Mouse (Mus musculus): ENCODE data around the gene Itm2c. TPM values are rescaled to one million over a fixed set of nuclear protein-coding genes. Genes with fewer than 3 reads are reported as not detected.
A peak's percentile ranks its signal among the peaks of the same experiment; 100 is the strongest.

Itm2c gene
- polyA plus RNA-seq, 1 experiment from 2014 or later = 158 TPM

- DNase-seq (ENCODE audit: low spot score) (peak; percentile 27), ATAC-seq (ENCODE audit: low read depth) (no peak)
- WGBS = 42% methylated on average over 12 of the region's 12 CpGs
- Histone ChIP-seq H3K9me3 (ENCODE audit: control insufficient read depth, low read length) (no peaks in the 10 kb centered on the region), H3K9ac (ENCODE audit: low read depth, low read length) (no peak overlapping the region; the same call in 1 of the 2 replicates), H3K4me3 (ENCODE audit: low read depth, low read length) (0 out of 2 replicates have a peak overlapping the region, but pooled peaks have one; percentile 4), H3K36me3 (ENCODE audit: control insufficient read depth, insufficient read depth, low read length) (no peaks in the 10 kb centered on the region), H3K27ac (replicated peaks; ENCODE audit: low read depth, low read length) (peak overlapping the region; percentile 62), H3K4me2 (ENCODE audit: low read depth, low read length) (peak overlapping the region; percentile 85), H3K27me3 (replicated peaks; ENCODE audit: control insufficient read depth, insufficient read depth, low read length) (no peaks in the 10 kb centered on the region), H3K4me1 (ENCODE audit: control insufficient read depth, insufficient read depth, low read length) (peaks cover 58% of the 10 kb centered on the region)
These were observed 3.0 kb downstream of the Itm2c start for GRCm38 (mm10) chr1:85896781-85897700.

- Histone ChIP-seq H3K4me1 (ENCODE audit: control insufficient read depth, insufficient read depth, low read length) (peaks cover 61% of the 10 kb centered on the region), H3K4me2 (ENCODE audit: low read depth, low read length) (peak overlapping the region; percentile 85), H3K4me3 (ENCODE audit: low read depth, low read length) (no peak overlapping the region), H3K27ac (replicated peaks; ENCODE audit: low read depth, low read length) (peak overlapping the region; percentile 62), H3K9me3 (ENCODE audit: control insufficient read depth, low read length) (no peaks in the 10 kb centered on the region), H3K27me3 (replicated peaks; ENCODE audit: control insufficient read depth, insufficient read depth, low read length) (no peaks in the 10 kb centered on the region), H3K36me3 (ENCODE audit: control insufficient read depth, insufficient read depth, low read length) (peaks cover 4% of the 10 kb centered on the region), H3K9ac (ENCODE audit: low read depth, low read length) (no peak overlapping the region; the same call in 1 of the 2 replicates)
- WGBS = 16% methylated on average over 7 of the region's 8 CpGs
- ATAC-seq (ENCODE audit: low read depth) (peak; percentile 20), DNase-seq (ENCODE audit: low spot score) (peak; percentile 84)
These were observed 4.0 kb downstream of the Itm2c start for GRCm38 (mm10) chr1:85897901-85898760.

- ATAC-seq (ENCODE audit: low read depth) = no peak
- peaks cover 61% of the 10 kb centered on the region for H3K4me1 ChIP-seq (ENCODE audit: control insufficient read depth, insufficient read depth, low read length)
- H3K9ac ChIP-seq (ENCODE audit: low read depth, low read length) = no peak overlapping the region
- WGBS = 31% methylated on average over 12 of the region's 12 CpGs
- peaks cover 12% of the 10 kb centered on the region for H3K36me3 ChIP-seq (ENCODE audit: control insufficient read depth, insufficient read depth, low read length)
- H3K27me3 ChIP-seq (replicated peaks; ENCODE audit: control insufficient read depth, insufficient read depth, low read length) = no peaks in the 10 kb centered on the region
- H3K9me3 ChIP-seq (ENCODE audit: control insufficient read depth, low read length) = no peaks in the 10 kb centered on the region
- no peak overlapping the region for H3K4me3 ChIP-seq (ENCODE audit: low read depth, low read length)
- H3K4me2 ChIP-seq (ENCODE audit: low read depth, low read length) = peak overlapping the region; percentile 85
- DNase-seq (ENCODE audit: low spot score) = no peak
- H3K27ac ChIP-seq (replicated peaks; ENCODE audit: low read depth, low read length) = peak overlapping the region; percentile 62
These were observed 4.8 kb downstream of the Itm2c start for GRCm38 (mm10) chr1:85898761-85899387.

GRCm38 (mm10) chr1:85899388-85899761 lies 5.3 kb downstream of the Itm2c start:
- H3K27ac ChIP-seq (replicated peaks; ENCODE audit: low read depth, low read length) = 0 out of 2 replicates have a peak overlapping the region, but pooled peaks have one; percentile 62
- no peak overlapping the region for H3K9ac ChIP-seq (ENCODE audit: low read depth, low read length)
- H3K4me3 ChIP-seq (ENCODE audit: low read depth, low read length) = no peak overlapping the region
- no peaks in the 10 kb centered on the region for H3K27me3 ChIP-seq (replicated peaks; ENCODE audit: control insufficient read depth, insufficient read depth, low read length)
- H3K4me1 ChIP-seq (ENCODE audit: control insufficient read depth, insufficient read depth, low read length) = peaks cover 61% of the 10 kb centered on the region
- no peak for ATAC-seq (ENCODE audit: low read depth)
- H3K4me2 ChIP-seq (ENCODE audit: low read depth, low read length) = peak overlapping the region; percentile 85
- peak; percentile 7 for DNase-seq (ENCODE audit: low spot score)
- H3K9me3 ChIP-seq (ENCODE audit: control insufficient read depth, low read length) = no peaks in the 10 kb centered on the region
- H3K36me3 ChIP-seq (ENCODE audit: control insufficient read depth, insufficient read depth, low read length) = peaks cover 16% of the 10 kb centered on the region

GRCm38 (mm10) chr1:85900521-85901333 lies 6.6 kb downstream of the Itm2c start:
- no peak overlapping the region for H3K9ac ChIP-seq (ENCODE audit: low read depth, low read length)
- H3K36me3 ChIP-seq (ENCODE audit: control insufficient read depth, insufficient read depth, low read length) = peaks cover 29% of the 10 kb centered on the region
- no peak for ATAC-seq (ENCODE audit: low read depth)
- peaks cover 59% of the 10 kb centered on the region for H3K4me1 ChIP-seq (ENCODE audit: control insufficient read depth, insufficient read depth, low read length)
- no peaks in the 10 kb centered on the region for H3K27me3 ChIP-seq (replicated peaks; ENCODE audit: control insufficient read depth, insufficient read depth, low read length)
- peak; percentile 56 for DNase-seq (ENCODE audit: low spot score)
- H3K27ac ChIP-seq (replicated peaks; ENCODE audit: low read depth, low read length) = no peak overlapping the region
- WGBS = 64% methylated on average over 7 of the region's 7 CpGs
- no peaks in the 10 kb centered on the region for H3K9me3 ChIP-seq (ENCODE audit: control insufficient read depth, low read length)
- no peak overlapping the region for H3K4me3 ChIP-seq (ENCODE audit: low read depth, low read length)
- H3K4me2 ChIP-seq (ENCODE audit: low read depth, low read length) = no peak overlapping the region

- 0 out of 2 replicates have a peak overlapping the region, but pooled peaks have one; percentile 10 for H3K27ac ChIP-seq (replicated peaks; ENCODE audit: low read depth, low read length)
- no peaks in the 10 kb centered on the region for H3K27me3 ChIP-seq (replicated peaks; ENCODE audit: control insufficient read depth, insufficient read depth, low read length)
- ATAC-seq (ENCODE audit: low read depth) (peak; percentile 15; the same call in 1 of the 2 replicates), DNase-seq (ENCODE audit: low spot score) (no peak)
- H3K4me2 ChIP-seq (ENCODE audit: low read depth, low read length) = no peak overlapping the region
- H3K4me1 ChIP-seq (ENCODE audit: control insufficient read depth, insufficient read depth, low read length) = peaks cover 50% of the 10 kb centered on the region
- no peak overlapping the region for H3K4me3 ChIP-seq (ENCODE audit: low read depth, low read length)
- no peaks in the 10 kb centered on the region for H3K9me3 ChIP-seq (ENCODE audit: control insufficient read depth, low read length)
- WGBS = 63% methylated on average over 3 of the region's 3 CpGs
- H3K36me3 ChIP-seq (ENCODE audit: control insufficient read depth, insufficient read depth, low read length) = peaks cover 38% of the 10 kb centered on the region
- no peak overlapping the region for H3K9ac ChIP-seq (ENCODE audit: low read depth, low read length)
These were observed 7.5 kb downstream of the Itm2c start for GRCm38 (mm10) chr1:85901516-85902107.

- Histone ChIP-seq H3K27ac (replicated peaks; ENCODE audit: low read depth, low read length) (no peak overlapping the region), H3K4me3 (ENCODE audit: low read depth, low read length) (no peak overlapping the region), H3K4me1 (ENCODE audit: control insufficient read depth, insufficient read depth, low read length) (peaks cover 45% of the 10 kb centered on the region), H3K27me3 (replicated peaks; ENCODE audit: control insufficient read depth, insufficient read depth, low read length) (no peaks in the 10 kb centered on the region), H3K4me2 (ENCODE audit: low read depth, low read length) (no peak overlapping the region), H3K9me3 (ENCODE audit: control insufficient read depth, low read length) (no peaks in the 10 kb centered on the region), H3K36me3 (ENCODE audit: control insufficient read depth, insufficient read depth, low read length) (peaks cover 44% of the 10 kb centered on the region), H3K9ac (ENCODE audit: low read depth, low read length) (no peak overlapping the region)
- peak; percentile 83 for DNase-seq (ENCODE audit: low spot score)
- ATAC-seq (ENCODE audit: low read depth) = peak; percentile 43; the same call in 1 of the 2 replicates
- 43% methylated on average over 7 of the region's 7 CpGs for WGBS
These were observed 8.1 kb downstream of the Itm2c start for GRCm38 (mm10) chr1:85902108-85902561.

All from embryonic facial prominence, embryonic 14.5 days (tissue).